Mouse (Mus musculus) gastrocnemius, postnatal 10 days (tissue): ENCODE results near the gene Mbtd1. TPM values are rescaled to one million over a fixed set of nuclear protein-coding genes. Genes with fewer than 3 reads are reported as not detected.
A peak's percentile ranks its signal among the peaks of the same experiment; 100 is the strongest.
"Not testable (repeated sequence)": the region's sequence is repeated elsewhere in the genome, so short reads cannot be mapped to it uniquely, and the experiment has no call there.

ENCODE experiments used
- DNase-seq: peaks from one replicate; pipeline ENCODE4 v3.0.0; 2021; ENCODE audit warnings: mixed read lengths
- long read RNA-seq, 2 experiments: library from polyadenylated mRNA; stranded (forward); transcript quantifications; one replicate each; pipeline ENCODE4 v2.0.0; 2021
- total RNA-seq, 2 experiments: library from RNA; stranded (reverse); gene quantifications; 2 replicates each; pipeline ENCODE4 v1.2.3; 2021

Gene Mbtd1
- 10 to 100 TPM; 22.9 to 31.2 TPM for total RNA-seq
- long read RNA-seq, experiment 1, full-length matches to known transcripts = 1 of 1 reads
- long read RNA-seq, experiment 1, partial matches to known transcripts = 0 of 1 reads
- long read RNA-seq, experiment 1, other reads (novel, unspliced or antisense) = 0 of 1 reads
- long read RNA-seq, experiment 2, full-length matches to known transcripts = 1 of 3 reads
- long read RNA-seq, experiment 2, partial matches to known transcripts = 1 of 3 reads
- long read RNA-seq, experiment 2, other reads (novel, unspliced or antisense) = 1 of 3 reads

DNA sequence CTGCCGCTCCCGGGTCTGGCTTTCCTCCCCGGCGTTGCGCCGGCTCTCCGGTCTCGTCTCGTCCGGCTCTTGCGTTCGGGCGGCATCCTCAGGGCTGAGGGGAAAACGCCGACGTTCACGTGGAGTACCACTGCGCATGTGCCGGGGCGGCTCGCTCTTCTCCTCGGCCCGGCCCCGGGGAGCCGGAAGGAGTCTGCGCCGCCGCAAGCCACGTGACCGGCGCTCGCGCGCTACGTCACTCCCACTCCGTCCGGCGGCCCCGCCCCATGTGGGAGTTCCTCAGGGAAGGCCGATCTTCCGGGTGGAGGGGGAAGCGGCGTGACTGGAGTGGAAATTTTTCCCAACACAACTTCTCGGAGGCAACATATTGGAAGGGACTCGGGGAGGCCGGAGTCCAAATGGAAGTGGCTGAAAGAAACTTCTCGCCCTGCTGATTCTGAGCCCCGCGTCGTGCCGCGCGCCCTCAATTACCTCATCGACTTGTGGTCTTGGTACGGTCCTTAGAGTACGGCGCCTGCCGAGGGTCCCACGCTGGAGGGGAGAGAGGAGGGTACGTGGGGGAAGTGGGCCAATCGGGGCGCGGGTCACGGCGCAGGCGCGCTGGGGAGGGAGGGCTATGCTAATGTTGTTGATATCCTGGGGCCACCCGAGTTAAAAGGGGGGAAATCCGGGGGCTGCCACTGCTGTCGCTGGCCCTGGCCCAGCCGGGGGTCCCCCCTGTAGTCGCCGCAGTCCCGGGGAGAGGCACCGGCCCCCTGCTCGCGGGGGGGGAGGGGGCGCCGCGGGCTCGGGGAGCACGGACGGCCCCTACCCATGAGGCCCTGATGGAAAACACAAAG lies at the start of gene Mbtd1, which contains the start of gene Utp18:
Mbtd1 (plus strand) TSS at position 281 of the 839 bp plus-strand sequence.
Utp18 (minus strand) TSS at position 195 of the 839 bp plus-strand sequence.
- DNase-seq = peak; percentile 99

DNA sequence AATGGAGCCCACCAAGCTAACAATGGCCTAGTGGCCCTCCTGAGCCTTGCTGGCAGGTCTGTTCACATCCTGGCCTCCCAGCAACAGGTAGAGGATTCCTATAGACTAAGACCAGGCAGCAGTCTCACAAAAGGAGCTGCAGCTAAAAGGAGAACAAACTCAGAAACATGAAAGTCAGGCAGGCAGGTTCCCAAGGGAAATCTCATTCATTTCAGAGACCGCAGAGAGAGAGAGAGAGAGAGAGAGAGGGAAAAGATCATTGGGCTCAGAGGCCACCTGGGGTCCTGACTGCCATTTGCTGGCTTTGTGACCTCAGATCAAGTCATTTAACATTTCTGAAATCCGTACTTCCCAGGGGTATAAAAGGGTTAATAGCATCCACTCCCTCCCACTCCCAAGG lies 38.3 kb upstream of the Mbtd1 start:
- DNase-seq = no peak

DNA sequence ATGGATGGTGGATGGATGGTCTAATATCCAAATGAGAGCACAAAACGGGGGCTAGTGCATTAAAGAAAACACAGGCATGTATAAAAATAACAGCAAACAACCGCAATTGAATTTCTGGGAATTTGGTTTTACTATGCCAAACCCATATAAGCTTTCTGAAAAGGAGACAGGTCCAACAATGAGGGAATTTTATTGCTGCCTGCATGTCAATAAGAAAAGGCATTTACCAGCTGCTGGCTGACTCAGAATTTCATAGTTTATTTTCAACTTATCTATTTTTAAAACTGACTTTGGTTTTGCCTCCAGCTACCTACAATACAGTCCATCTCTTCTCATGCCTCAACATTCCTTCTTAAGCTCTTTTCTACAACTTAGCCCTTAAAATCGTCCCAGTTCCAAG lies 33.1 kb upstream of the Mbtd1 start:
- no peak for DNase-seq

- peak; percentile 77 for DNase-seq
These were observed 29.2 kb upstream of the Mbtd1 start for GRCm38 (mm10) chr11:93856284-93856955.

DNA sequence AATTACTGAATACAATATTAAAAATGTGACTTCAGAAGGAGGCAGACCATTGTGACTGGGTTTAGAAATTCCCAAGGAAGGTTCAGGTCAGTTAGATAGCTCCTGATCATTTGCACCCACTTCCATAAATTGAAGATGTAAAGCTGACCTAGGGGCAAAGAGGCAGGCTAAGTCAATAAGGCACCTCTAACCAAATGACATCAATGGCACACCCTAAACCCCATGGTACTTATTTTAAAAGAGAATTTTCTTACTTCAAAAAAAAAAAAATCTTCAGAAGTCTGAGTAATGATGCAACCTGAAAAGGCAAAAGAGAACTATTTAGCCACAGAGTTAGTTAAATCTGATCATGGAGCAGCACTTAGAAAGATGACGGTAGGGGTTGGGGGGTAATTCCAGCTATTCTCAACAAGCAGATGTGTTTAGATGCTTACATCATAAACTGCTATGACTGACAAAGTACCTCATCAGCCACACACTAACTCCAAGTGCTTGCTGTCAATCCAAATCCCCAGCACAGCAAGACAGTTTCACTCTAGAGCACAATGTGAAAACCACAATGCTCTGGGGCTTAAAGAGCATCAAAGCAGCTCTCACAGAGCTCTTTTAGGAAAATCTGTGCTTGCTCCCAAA lies 25.0 kb upstream of the Mbtd1 start:
- DNase-seq = no peak

DNA sequence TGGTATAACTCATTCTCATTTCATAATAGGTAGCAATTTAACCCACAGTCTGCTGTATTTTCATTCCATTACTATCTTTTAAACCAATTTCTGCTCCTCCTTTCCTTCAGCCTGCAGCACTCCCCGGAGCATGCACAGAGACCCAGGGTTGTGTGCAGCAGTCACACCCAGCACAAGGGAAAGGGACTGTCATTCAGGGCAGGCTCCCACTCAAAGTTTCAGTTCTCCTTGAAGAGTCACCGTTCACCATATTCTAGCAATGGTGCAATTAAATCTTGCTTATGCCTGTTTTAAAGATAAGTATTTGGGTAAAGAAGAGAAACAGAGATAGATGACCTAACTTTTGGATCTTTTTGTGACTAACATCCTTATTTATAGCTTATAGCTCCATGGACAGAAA lies 24.5 kb upstream of the Mbtd1 start:
- no peak for DNase-seq

DNA sequence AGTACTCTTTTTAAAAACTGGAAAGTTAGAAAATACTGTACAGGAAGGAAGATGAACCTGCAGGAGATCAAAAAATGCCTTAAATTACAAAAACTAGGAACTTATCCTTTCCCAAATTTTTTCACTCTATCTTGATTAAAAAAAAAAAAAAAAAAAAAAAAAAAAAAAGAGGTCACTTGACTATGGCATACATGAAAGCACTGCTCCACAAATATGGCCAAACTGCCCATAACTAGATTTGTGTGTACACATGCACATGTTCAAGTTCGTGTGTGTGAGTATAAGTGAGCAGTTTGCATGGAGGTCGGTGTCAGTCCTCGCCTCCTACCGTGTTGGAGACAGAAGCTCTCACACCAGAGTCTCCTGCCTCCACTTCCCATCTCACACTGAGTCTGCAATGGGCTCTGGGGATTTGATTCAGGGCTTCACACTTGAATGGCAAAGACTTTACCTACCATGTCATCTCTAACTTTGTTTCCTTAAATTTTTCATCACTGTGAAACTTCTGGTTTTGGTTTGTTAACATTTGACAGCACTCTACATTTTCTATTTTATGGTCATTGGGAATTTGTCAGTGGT lies 23.5 kb upstream of the Mbtd1 start:
- no peak for DNase-seq

- no peak for DNase-seq
These were observed 23.0 kb upstream of the Mbtd1 start for GRCm38 (mm10) chr11:93862638-93863037.

GRCm38 (mm10) chr11:93884068-93884467 lies 1.6 kb upstream of the Mbtd1 start:
- no peak for DNase-seq

DNA sequence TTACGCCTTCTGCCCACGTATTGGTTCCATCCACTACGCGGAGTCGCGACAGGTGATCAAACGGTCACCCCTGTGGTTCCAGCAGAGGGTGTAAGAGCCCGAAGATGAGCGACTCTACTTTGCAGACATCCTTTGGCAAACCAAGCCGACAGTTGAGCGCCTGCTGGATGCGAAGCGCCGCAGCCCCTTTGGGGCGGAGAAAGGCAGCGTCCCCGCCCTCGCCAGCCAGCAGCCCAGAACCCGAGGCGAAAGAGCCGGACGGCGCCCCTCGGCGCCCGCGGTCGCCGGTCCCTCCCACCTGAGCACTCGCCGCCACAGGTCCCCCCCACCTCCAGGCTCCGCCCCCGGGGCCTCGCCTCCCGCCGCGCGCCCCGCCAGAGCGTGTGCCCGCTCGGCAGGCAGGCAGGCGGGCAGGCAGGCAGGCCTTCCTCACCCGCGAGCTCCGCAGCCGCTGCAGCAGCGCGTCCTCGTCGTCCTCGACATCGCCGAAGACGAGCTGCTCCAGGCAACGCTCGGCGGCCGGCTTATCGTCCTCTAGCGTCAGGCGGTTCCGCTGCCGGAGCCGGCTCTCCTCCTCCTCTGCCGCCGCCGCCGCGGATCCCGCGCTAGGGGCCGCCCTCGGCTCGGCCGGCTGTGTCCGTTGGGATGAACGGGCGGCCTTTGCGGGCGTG lies 616 bp upstream of the Mbtd1 start:
- peak; percentile 52 for DNase-seq

GRCm38 (mm10) chr11:93886411-93887079 lies 893 bp downstream of the Mbtd1 start:
- DNase-seq = peak; percentile 12

DNA sequence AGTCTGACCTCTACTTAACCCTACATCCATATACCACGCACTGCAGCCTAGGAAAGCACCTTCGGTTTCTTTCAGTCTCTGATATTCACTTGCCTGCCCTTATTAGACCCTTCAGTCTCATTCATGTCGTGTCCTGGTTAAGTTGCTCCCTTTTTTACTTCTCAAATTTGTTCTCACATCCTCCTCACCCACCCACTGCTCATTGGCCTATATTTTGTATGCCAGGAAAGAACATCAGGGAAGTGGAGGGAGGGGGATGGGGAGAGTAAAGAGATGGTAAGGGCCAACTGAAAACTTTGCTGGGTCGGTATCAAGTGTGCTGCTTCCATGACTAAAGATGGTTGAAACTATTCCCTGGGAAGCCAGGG lies 1.4 kb downstream of the Mbtd1 start:
- no peak for DNase-seq

DNA sequence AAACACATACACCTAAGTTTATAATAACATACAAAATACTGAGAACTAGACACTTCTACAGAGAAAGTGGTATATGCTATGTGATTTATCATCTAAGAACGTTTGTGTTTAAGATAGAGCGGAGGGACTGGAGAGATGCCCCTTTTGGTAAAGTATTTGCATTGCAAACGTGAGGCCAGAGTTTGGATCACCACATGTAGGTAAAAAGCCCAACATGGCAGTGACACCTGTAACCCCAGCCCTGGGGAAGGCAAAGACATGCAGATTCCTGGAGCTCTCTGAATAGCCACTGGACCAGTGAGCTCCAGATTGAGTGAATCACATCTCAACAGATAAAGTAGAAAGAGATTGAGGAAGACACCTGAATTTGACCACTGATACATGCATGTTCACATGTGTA lies 12.1 kb downstream of the Mbtd1 start:
- no peak for DNase-seq

DNA sequence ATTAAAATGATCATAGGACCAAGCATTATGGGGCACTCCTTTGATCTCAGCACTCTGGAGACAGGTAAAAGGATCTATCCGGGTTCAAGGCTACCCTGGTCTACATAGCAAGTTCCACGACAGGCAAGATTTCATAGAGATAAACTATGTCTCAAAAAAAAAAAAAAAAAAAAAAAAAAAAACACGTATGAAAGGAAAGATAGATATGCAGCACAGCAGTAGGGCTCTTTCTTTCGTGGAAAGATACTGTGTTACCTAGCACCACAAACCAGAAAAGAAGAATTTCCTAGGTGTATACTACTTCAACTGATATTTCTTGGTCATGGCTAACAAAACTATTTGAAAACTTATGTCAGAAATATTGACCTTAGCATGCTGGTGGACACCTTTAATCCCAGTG lies 21.2 kb downstream of the Mbtd1 start:
- DNase-seq = no peak

DNA sequence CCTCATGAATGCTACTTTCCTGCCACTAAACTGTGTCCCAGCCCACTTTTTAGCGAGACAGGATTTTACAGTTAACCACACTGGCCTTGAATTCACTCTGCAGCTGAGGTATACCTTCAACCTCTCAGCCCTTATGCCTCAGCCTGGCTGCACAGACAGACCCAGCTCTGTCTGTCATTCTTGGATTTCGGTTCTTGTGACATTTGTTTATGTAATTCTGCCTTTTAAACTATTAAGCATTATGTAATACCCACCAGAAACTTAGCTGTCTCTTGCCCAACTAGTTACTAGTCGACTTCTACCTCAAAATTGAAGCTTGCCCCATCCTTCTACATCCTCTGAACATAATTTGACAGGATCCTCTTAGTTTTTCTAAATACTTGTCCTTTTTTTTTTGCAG lies 22.2 kb downstream of the Mbtd1 start:
- DNase-seq = no peak

DNA sequence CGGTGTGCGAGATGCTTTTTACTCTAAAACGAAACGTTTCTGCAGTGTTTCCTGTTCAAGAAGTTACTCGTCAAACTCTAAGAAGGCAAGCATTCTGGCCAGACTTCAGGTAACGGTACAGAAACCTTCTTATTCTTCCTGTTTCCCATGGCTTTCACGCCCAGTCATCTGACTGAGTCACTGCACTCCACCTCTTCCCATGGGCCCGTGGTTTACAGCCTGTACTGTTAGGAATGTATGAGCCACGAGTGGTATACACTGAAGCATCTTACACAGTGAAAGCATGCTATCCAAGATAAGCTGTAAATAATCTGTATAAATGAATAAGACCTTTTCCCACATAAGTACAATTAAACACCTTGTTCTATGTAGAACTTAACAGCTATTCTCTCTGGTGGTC lies 23.2 kb downstream of the Mbtd1 start:
- DNase-seq = no peak

- no peak for DNase-seq
These were observed 26.0 kb downstream of the Mbtd1 start for GRCm38 (mm10) chr11:93911603-93912002.

- DNase-seq = not testable (repeated sequence)
These were observed 29.4 kb downstream of the Mbtd1 start for GRCm38 (mm10) chr11:93915019-93915418.

DNA sequence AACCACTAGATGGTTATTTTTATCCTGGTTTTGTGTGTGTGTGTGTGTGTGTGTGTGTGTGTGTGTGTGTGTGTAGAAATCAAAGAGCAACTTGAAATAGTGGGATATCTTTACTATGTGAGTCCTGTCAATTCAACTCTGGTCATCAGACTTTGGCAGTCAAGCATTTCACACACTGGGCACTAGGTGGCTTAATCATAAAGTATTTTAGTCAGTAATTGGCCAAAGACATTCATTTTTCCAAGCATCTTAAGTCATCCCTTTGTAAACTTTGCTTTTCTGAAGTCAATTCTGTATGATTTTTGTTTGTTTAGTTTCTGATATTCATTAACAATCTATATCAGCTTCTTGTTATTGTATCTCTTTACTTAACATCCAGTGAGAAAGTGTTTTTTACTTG lies 43.5 kb downstream of the Mbtd1 start:
- DNase-seq = no peak

DNA sequence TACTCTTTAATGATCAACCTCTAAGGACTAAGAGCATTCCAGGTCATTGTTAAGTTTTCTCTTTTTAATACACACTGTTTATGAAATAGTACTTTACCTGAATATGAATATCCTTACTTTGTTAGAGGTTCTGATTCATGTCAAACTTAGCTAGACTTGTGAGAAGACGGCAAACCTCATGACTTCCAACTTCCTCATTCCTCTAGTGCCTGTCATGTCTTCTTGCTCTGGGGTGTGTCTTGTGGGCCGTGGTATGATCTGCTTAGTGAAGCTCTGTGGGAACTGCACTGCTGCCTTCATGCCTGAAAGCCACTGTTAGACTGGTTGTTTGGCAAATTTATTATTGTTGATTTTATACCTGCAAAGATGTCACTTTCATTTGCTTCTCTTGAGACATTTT lies 55.3 kb downstream of the Mbtd1 start:
- DNase-seq = no peak

GRCm38 (mm10) chr11:93944986-93945385 lies 59.3 kb downstream of the Mbtd1 start:
- DNase-seq = no peak
